8 mouse cellular contexts compared by ENCODE assay signal in the genomic region with DNA sequence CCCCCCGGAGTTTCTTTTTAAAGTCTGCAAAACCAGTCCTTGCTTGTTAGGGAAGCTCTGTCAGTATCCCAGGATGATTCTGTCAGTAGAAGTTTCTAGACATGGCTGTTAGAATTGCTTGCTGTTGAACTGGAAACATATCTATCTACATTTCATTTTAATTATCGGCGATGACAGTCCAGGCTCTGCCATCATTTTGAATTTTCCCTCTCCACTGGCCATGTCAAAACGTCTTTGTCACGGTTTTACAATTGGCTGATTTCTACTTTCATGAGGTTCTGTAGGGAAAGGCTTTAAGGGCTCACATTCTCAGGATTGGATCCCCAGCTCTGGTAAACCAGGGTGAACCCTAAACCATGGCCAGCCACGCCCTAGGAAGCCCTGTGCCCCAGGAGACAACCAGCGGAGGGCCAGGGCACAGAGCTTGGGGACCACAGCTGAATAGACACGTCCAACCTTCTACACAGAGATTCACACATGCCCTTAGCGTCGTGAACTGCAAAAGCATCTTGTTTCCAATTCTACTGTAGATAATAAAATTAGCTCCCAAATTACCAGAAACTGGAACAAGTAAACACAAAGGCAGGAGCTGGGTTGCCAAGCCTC.
DNase-seq lines count a peak whose midpoint lies in the region; ATAC-seq and TF ChIP-seq lines count a peak whose summit lies in the region.

No protein-coding gene starts in this region.

- ATAC-seq in heart, embryonic 15.5 days (replicated peaks; ENCODE audit: insufficient number of reproducible peaks, insufficient read depth, low FRiP score, low read depth) = no peak
- ATAC-seq in liver, postnatal 0 days = no peak
- no peak for ATAC-seq in granulocyte monocyte progenitor cell, adult 5-6 weeks (replicated peaks; ENCODE audit: poor library complexity, severe bottlenecking)

- no peaks in the 10 kb centered on the region for H3K36me3 ChIP-seq in heart, embryonic 15.5 days
- H3K36me3 ChIP-seq in liver, postnatal 0 days (replicated peaks; ENCODE audit: insufficient read depth, low read length) = no peaks in the 10 kb centered on the region

- H3K4me3 ChIP-seq in gastrocnemius, adult 2 months = peak overlapping the region; percentile 75
- peak overlapping the region; percentile 63 for H3K4me3 ChIP-seq in heart, embryonic 15.5 days
- no peak overlapping the region for H3K4me3 ChIP-seq in liver, postnatal 0 days (ENCODE audit: low read depth, low read length)

- TF ChIP-seq CTCF in gastrocnemius, adult 2 months (IDR thresholded peaks at IDR 0.05) = no peak
- TF ChIP-seq CTCF in liver, postnatal 0 days (IDR thresholded peaks at IDR 0.05; ENCODE audit: low read depth) = no peak

- H3K4me2 ChIP-seq in heart, embryonic 15.5 days = peak overlapping the region; percentile 94
- H3K4me2 ChIP-seq in liver, postnatal 0 days (ENCODE audit: low read depth, low read length) = peak overlapping the region; percentile 72

- peaks cover 9% of the 10 kb centered on the region for H3K4me1 ChIP-seq in heart, embryonic 15.5 days (replicated peaks)
- no peaks in the 10 kb centered on the region for H3K4me1 ChIP-seq in liver, postnatal 0 days (ENCODE audit: insufficient read depth)

- intact Hi-C loops in gastrocnemius, adult 2 months (cut with DNase I) = no loop called here

- H3K9ac ChIP-seq in heart, embryonic 15.5 days = peak overlapping the region; percentile 52
- H3K9ac ChIP-seq in liver, postnatal 0 days (replicated peaks) = no peak overlapping the region

- peak; percentile 30 for DNase-seq in gastrocnemius, adult 2 months
- DNase-seq in gastrocnemius, postnatal 4 days (ENCODE audit: low spot score in 2 of 2) = no peak
- DNase-seq in ES-CJ7 (ENCODE audit: low read depth, low spot score) = peak; percentile 33
- no peak for DNase-seq in liver, postnatal 0 days
- DNase-seq in adrenal gland, postnatal 10 days = no peak
- DNase-seq in frontal cortex, postnatal 10 days (ENCODE audit: low spot score in 2 of 2) = no peak

- no peaks in the 10 kb centered on the region for H3K9me3 ChIP-seq in heart, embryonic 15.5 days (replicated peaks)
- H3K9me3 ChIP-seq in liver, postnatal 0 days (ENCODE audit: low read length) = no peaks in the 10 kb centered on the region

- H3K27ac ChIP-seq in gastrocnemius, adult 2 months = peak overlapping the region; percentile 83
- H3K27ac ChIP-seq in heart, embryonic 15.5 days = peak overlapping the region; percentile 79
- H3K27ac ChIP-seq in liver, postnatal 0 days (ENCODE audit: low read depth) = no peak overlapping the region

- peaks cover 12% of the 10 kb centered on the region; the same call in 1 of the 2 replicates for H3K27me3 ChIP-seq in heart, embryonic 15.5 days
- peaks cover 14% of the 10 kb centered on the region; the same call in 1 of the 2 replicates for H3K27me3 ChIP-seq in liver, postnatal 0 days (ENCODE audit: insufficient read depth, low read length)

- TF ChIP-seq EP300 in liver, postnatal 0 days (IDR thresholded peaks at IDR 0.05; ENCODE audit: low read depth) = no peak

- 33% methylated on average over 10 of the region's 10 CpGs for WGBS in heart, embryonic 15.5 days
- 26% methylated on average over 10 of the region's 10 CpGs for WGBS in liver, postnatal 0 days (ENCODE audit: insufficient replicate concordance)

Comparison
In these comparisons a context has a peak if more than half of its experiments do, and no peak if none do; other contexts are left out.
1. DNase-seq: peak in gastrocnemius, adult 2 months (single experiment) and ES-CJ7 (single experiment); none in gastrocnemius, postnatal 4 days (0 of 2), liver, postnatal 0 days (single experiment), adrenal gland, postnatal 10 days (single experiment) and frontal cortex, postnatal 10 days (0 of 2).